Mouse (Mus musculus) bone marrow macrophage, adult 2 months (primary cell): ENCODE measurements around the gene Ero1l. TPM values are rescaled to one million over a fixed set of nuclear protein-coding genes. Genes with fewer than 3 reads are reported as not detected.

Experiments
- H3K27ac ChIP-seq: 2 replicates; pipeline ENCODE4 v1.5.1; 2012; ENCODE audit warnings: low read depth, low read length; ENCODE audit not compliant: insufficient read depth
- H3K4me1 ChIP-seq: 2 replicates; pipeline ENCODE4 v1.6.1; 2012; ENCODE audit warnings: low read length; ENCODE audit not compliant: control insufficient read depth, insufficient read depth
- H3K4me3 ChIP-seq: 2 replicates; pipeline ENCODE4 v1.5.1; 2012; ENCODE audit warnings: mild to moderate bottlenecking, low read length, moderate library complexity; ENCODE audit not compliant: insufficient read depth
- CTCF ChIP-seq: IDR thresholded peaks from 2 replicates; pipeline ENCODE4 v1.5.1; 2012; ENCODE audit warnings: low read depth, mild to moderate bottlenecking, low read length, moderate library complexity
- POLR2A ChIP-seq: IDR thresholded peaks from 2 replicates; pipeline ENCODE4 v1.6.1; 2012; ENCODE audit warnings: mild to moderate bottlenecking, low read depth, low read length, borderline replicate concordance
- polyA plus RNA-seq: library from polyadenylated mRNA; stranded (reverse); fragments of >200 nt; gene quantifications from 2 replicates; pipeline ENCODE4 v1.2.4, GENCODE M21; 2012; ENCODE audit not compliant: missing spikeins, insufficient read depth, insufficient read length

Ero1l gene
- polyA plus RNA-seq, 1 experiment: 26.7 TPM

GRCm38 (mm10) chr14:45305852-45306251 is 12.7 kb downstream of the Ero1l start:
- TF ChIP-seq POLR2A (no peak), CTCF (no peak)

DNA sequence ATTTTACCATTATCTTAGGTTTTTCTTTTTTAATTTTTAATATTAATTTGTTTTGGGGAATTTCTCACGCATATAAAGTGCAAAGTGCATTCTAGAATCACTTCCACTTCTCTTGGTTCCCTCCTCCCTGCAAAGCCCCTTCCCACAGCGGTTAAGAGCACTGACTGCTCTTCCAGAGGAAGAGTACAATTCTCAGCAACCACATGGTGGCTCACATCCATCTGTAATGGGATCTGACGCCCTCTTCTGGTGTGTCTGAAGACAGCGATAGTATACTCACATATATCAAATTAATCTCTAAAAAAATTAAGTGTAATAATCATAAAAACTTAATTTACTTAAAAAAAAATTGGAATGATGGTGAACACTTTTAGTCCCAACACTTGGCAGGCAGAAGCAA is 14.2 kb downstream of the Ero1l start:
- no peak overlapping the region for H3K27ac ChIP-seq
- no peak overlapping the region for H3K4me3 ChIP-seq
- peaks cover 14% of the 10 kb centered on the region for H3K4me1 ChIP-seq
- TF ChIP-seq CTCF: no peak
- TF ChIP-seq POLR2A: no peak

More at GRCm38 (mm10) chr14:45305852-45306251, 12.7 kb downstream of the Ero1l start:
- Histone ChIP-seq H3K4me3 (no peak overlapping the region), H3K27ac (no peak overlapping the region), H3K4me1 (peaks cover 19% of the 10 kb centered on the region)

- H3K4me3 ChIP-seq: no peak overlapping the region
- no peak for TF ChIP-seq CTCF
- peaks cover 10% of the 10 kb centered on the region for H3K4me1 ChIP-seq
- H3K27ac ChIP-seq: no peak overlapping the region
These were observed 14.6 kb downstream of the Ero1l start for GRCm38 (mm10) chr14:45303939-45304338.

DNA sequence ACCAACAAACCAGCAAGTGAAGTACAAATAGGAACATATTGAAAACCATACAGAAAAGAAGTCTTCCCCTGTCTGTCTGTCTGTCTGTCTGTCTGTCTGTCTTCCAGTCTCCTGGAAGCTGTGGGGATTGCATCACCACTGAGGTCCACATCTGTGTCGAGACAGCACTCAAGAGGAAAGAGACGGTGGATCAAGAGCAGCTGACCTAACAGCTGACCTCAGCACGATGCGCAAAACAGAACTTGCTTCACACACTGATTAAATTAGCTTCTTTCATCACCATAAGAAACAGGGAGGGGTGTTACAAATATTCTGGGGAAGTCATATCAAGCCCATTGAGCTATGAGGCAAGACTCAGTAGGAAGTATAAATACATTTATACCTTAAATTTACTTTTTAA is 27.0 kb downstream of the Ero1l start:
- H3K4me1 ChIP-seq: peaks cover 6% of the 10 kb centered on the region
- TF ChIP-seq CTCF (no peak), POLR2A (no peak)
- no peak overlapping the region for H3K27ac ChIP-seq

DNA sequence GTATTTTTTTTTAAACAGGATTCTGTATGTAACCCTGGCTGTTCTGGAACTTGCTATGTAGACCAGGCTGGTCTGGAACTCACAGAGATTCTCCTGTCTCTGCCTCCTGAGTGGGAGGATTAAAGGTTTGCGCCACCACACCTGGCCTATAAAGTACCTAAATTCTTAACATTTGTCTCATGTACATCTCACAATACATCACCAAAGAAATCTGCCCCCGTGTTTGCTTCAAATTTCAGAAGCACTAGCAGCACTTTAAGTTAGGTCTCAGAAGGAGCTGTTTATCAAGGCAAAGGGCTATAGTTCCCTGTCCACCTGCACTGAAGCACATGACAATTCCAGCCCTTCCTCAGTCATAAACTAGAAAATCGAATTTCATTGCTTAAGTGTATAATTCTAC is 36.5 kb downstream of the Ero1l start:
- Histone ChIP-seq H3K27ac (no peak overlapping the region), H3K4me1 (no peaks in the 10 kb centered on the region)

More for the DNA sequence above, 27.0 kb downstream of the Ero1l start:
- H3K4me3 ChIP-seq: no peak overlapping the region

DNA sequence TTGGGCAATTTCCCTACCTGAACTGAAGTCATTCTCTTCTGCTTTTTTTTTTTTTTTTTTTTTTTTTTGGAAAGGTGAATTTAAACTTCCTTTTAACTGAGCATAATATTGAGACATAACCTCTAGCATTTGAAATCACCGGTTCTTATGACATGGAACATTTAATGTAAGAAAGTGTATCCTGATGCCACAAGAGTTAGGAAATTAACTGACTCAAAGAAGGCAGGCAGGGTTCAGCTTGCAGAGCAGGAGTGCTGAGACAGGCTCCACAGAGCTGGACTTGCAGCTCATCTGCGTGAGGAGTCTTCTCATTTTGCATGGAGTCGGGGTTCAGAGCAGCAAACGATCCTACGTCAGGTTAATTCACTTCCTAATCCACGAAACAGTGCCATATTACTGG is 42.8 kb downstream of the Ero1l start:
- H3K4me1 ChIP-seq: no peaks in the 10 kb centered on the region
- no peak overlapping the region for H3K4me3 ChIP-seq
- no peak overlapping the region for H3K27ac ChIP-seq
- TF ChIP-seq CTCF: no peak
- no peak for TF ChIP-seq POLR2A

More for the DNA sequence above, 36.5 kb downstream of the Ero1l start:
- TF ChIP-seq CTCF (no peak), POLR2A (no peak)
- H3K4me3 ChIP-seq: no peak overlapping the region

GRCm38 (mm10) chr14:45263831-45264592 is 54.6 kb downstream of the Ero1l start:
- H3K27ac ChIP-seq: no peak overlapping the region
- H3K4me3 ChIP-seq: no peak overlapping the region
- no peak for TF ChIP-seq POLR2A
- TF ChIP-seq CTCF: no peak
- H3K4me1 ChIP-seq: no peaks in the 10 kb centered on the region

GRCm38 (mm10) chr14:45251548-45252076 is 67.0 kb downstream of the Ero1l start:
- Histone ChIP-seq H3K4me1 (peaks cover 2% of the 10 kb centered on the region; the same call in 1 of the 2 replicates), H3K4me3 (no peak overlapping the region), H3K27ac (peak overlapping the region; percentile 30)
- TF ChIP-seq CTCF (no peak), POLR2A (no peak)

DNA sequence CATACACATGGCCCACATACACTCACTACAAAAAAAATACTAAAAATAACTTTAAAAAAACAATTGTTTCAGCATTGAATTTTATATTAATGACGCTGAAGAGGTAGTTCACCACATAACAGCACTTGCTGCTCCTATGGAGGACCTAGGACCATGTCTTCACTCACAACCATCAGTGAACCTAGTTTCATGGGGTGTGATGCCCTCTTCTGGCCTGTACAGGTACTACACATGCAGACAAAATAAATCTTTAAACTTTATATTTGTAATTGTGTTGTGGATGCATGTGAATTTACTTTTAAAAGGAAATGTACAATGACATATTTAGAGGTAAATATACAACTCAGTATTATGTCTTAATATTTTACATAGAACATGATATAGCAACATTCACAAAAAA is 77.0 kb downstream of the Ero1l start:
- no peak overlapping the region for H3K4me3 ChIP-seq
- H3K27ac ChIP-seq: no peak overlapping the region
- no peak for TF ChIP-seq CTCF
- TF ChIP-seq POLR2A: no peak
- H3K4me1 ChIP-seq: peaks cover 2% of the 10 kb centered on the region

- H3K4me1 ChIP-seq: peaks cover 2% of the 10 kb centered on the region
- no peak overlapping the region for H3K4me3 ChIP-seq
- no peak for TF ChIP-seq POLR2A
- no peak overlapping the region for H3K27ac ChIP-seq
These were observed 79.5 kb downstream of the Ero1l start for GRCm38 (mm10) chr14:45239042-45239441.

Other genes starting within 250 kb of the Ero1l start
- 0.97 and 1.9 TPM in 2 replicates for gene Gpr137c, start 99.1 kb downstream of the Ero1l start, polyA plus RNA-seq
- 32.9 and 38.1 TPM in 2 replicates for gene Txndc16, start 98.4 kb downstream of the Ero1l start, polyA plus RNA-seq
- 149 and 206 TPM in 2 replicates for gene Psmc6, start 11.0 kb upstream of the Ero1l start, polyA plus RNA-seq
- 20.9 and 23.4 TPM in 2 replicates for gene Styx, start 32.3 kb upstream of the Ero1l start, polyA plus RNA-seq
- 12.4 and 12.5 TPM in 2 replicates for gene Gnpnat1, start 86.1 kb upstream of the Ero1l start, polyA plus RNA-seq
- 1.5 and 1.7 TPM in 2 replicates for gene Fermt2, start 211.3 kb upstream of the Ero1l start, polyA plus RNA-seq